Comparison of ENCODE assay signal across 8 mouse cellular contexts in the genomic region with DNA sequence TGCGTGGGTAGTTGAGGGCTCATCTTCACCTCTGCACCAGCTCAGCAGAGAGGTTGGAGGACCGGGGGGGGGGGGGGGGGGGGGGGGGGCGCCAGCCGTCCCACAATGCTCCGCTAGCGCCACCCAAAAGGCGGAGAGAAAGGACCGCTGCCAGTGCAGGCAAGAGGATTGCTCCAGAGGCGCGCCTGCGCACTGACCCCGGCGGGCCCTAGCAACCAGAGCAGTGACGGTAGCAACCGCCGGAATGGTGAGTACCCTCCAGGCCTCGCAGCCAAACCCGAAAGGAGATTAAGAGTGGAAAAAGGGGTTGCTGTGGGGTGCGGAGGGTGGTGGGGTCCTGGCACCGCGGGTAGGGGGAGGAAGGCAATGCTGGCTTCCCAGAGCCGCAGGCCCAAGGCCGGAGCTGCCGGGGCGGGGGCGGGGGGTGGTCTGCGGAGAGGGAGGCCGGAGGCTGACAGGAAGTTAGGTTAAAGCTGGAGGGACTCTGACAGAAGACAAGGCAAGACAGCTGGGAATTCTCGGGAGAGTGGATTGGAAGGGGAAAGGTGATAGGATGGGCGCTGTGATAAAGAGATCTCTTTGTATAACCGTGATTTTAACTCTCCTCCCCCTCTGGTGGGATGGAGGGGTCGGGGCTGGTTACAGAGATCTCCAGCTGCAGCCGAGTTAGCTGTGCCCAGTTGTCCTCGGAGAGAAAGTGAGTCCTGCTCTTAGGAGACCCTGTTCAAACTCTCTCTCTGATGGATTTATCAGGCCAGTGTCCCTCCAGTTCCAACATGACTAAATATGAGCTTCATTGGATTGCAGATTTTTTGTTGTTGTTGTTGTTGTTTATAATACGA. TPM values are rescaled to one million over a fixed set of nuclear protein-coding genes. Genes with fewer than 3 reads are reported as not detected.
DNase-seq lines count a peak whose midpoint lies in the region; ATAC-seq and TF ChIP-seq lines count a peak whose summit lies in the region.

Dnal1 (plus strand) TSS at position 214 of the 842 bp plus-strand sequence.

- H3K27me3 ChIP-seq in heart, embryonic 13.5 days (replicated peaks), result no peaks in the 10 kb centered on the region
- no peaks in the 10 kb centered on the region for H3K27me3 ChIP-seq in kidney, postnatal 0 days (ENCODE audit: insufficient read depth, low read length)
- no peaks in the 10 kb centered on the region for H3K27me3 ChIP-seq in liver, adult 2 months (ENCODE audit: control insufficient read depth, insufficient read depth, low read length)
- H3K27me3 ChIP-seq in myocyte (ENCODE audit: control insufficient read depth, insufficient read depth, insufficient read length), result no peaks in the 10 kb centered on the region

- peak within 1 kb of the TSS; percentile 89 for H3K9ac ChIP-seq in heart, embryonic 13.5 days
- H3K9ac ChIP-seq in kidney, postnatal 0 days (ENCODE audit: low read depth, low read length), result peak within 1 kb of the TSS; percentile 63
- H3K9ac ChIP-seq in liver, adult 2 months (ENCODE audit: low read depth, low read length), result peak within 1 kb of the TSS; percentile 61

- WGBS in heart, embryonic 13.5 days, result 2% methylated on average over 31 of the region's 35 CpGs
- WGBS in kidney, postnatal 0 days, result 3% methylated on average over 31 of the region's 35 CpGs
- WGBS in liver, adult 2 months, result 4% methylated on average over 32 of the region's 35 CpGs

- H3K79me2 ChIP-seq in liver, adult 2 months (ENCODE audit: control insufficient read depth, insufficient read depth, low read length), result no peaks in the 10 kb centered on the region
- H3K79me2 ChIP-seq in myocyte (ENCODE audit: control insufficient read depth, insufficient read depth), result peaks cover 36% of the 10 kb centered on the region

- peak within 1 kb of the TSS; percentile 54 for H3K27ac ChIP-seq in heart, embryonic 13.5 days (replicated peaks)
- H3K27ac ChIP-seq in kidney, postnatal 0 days, result no peak within 1 kb of the TSS
- H3K27ac ChIP-seq in liver, adult 2 months (replicated peaks; ENCODE audit: insufficient read depth, low read depth, low read length), result no peak within 1 kb of the TSS

- no peaks in the 10 kb centered on the region for H3K9me3 ChIP-seq in heart, embryonic 13.5 days
- H3K9me3 ChIP-seq in kidney, postnatal 0 days (replicated peaks; ENCODE audit: low read length), result no peaks in the 10 kb centered on the region

- peak; percentile 93 for DNase-seq in CD4-positive, CD25-positive, alpha-beta regulatory T cell, adult 2 months (ENCODE audit: low read depth, low spot score)
- peak; percentile 71 for DNase-seq in brain, embryonic 18.5 days (ENCODE audit: low read depth, low spot score)
- peak; percentile 96 for DNase-seq in kidney, postnatal 0 days (ENCODE audit: low spot score)
- DNase-seq in liver, adult 2 months (ENCODE audit: extremely low read depth, low read depth, low spot score), result peak; percentile 75
- peak; percentile 74 to 88 for DNase-seq in spleen, postnatal 4 days (ENCODE audit: low spot score in 2 of 2)

- peak within 1 kb of the TSS; percentile 6 for H3ac ChIP-seq in myocyte (ENCODE audit: control insufficient read depth, insufficient read length)

- peak within 1 kb of the TSS; percentile 86 for H3K4me3 ChIP-seq in heart, embryonic 13.5 days
- H3K4me3 ChIP-seq in kidney, postnatal 0 days (replicated peaks; ENCODE audit: low read depth, low read length), result peak within 1 kb of the TSS; percentile 79
- H3K4me3 ChIP-seq in liver, adult 2 months (ENCODE audit: insufficient read depth, low read depth, low read length), result peak within 1 kb of the TSS; percentile 75
- H3K4me3 ChIP-seq in myocyte, result peak within 1 kb of the TSS; percentile 58

- TF ChIP-seq CTCF in kidney, postnatal 0 days (IDR thresholded peaks at IDR 0.05; ENCODE audit: low read depth), result peak; percentile 12; the same call in 1 of the 2 replicates
- no peak for TF ChIP-seq CTCF in liver, adult 2 months (IDR thresholded peaks at IDR 0.05; ENCODE audit: low read depth, low read length)

- peak within 1 kb of the TSS; percentile 84 for H3K4me2 ChIP-seq in heart, embryonic 13.5 days
- peak within 1 kb of the TSS; percentile 86 for H3K4me2 ChIP-seq in kidney, postnatal 0 days (ENCODE audit: low read length)
- peak within 1 kb of the TSS; percentile 87 for H3K4me2 ChIP-seq in myocyte (ENCODE audit: low read depth)

- no peaks in the 10 kb centered on the region for H3K36me3 ChIP-seq in heart, embryonic 13.5 days
- H3K36me3 ChIP-seq in kidney, postnatal 0 days (ENCODE audit: insufficient read depth, low read length), result no peaks in the 10 kb centered on the region
- no peaks in the 10 kb centered on the region for H3K36me3 ChIP-seq in liver, adult 2 months (ENCODE audit: control insufficient read depth, insufficient read depth, low read length)
- H3K36me3 ChIP-seq in myocyte (ENCODE audit: control insufficient read depth, insufficient read depth), result no peaks in the 10 kb centered on the region

- peaks cover 8% of the 10 kb centered on the region for H3K4me1 ChIP-seq in heart, embryonic 13.5 days
- 0 out of 2 replicates have a peak, but pooled peaks cover 8% of the 10 kb centered on the region for H3K4me1 ChIP-seq in kidney, postnatal 0 days (replicated peaks; ENCODE audit: insufficient read depth, low read length)
- peaks cover 2% of the 10 kb centered on the region; the same call in 1 of the 2 replicates for H3K4me1 ChIP-seq in liver, adult 2 months (ENCODE audit: control insufficient read depth, insufficient read depth, low read length)

- ATAC-seq in erythroid progenitor cell, adult 5-6 weeks (replicated peaks; ENCODE audit: low FRiP score, poor library complexity, severe bottlenecking), result peak; percentile 80
- peak; percentile 76; the same call in 1 of the 2 replicates for ATAC-seq in heart, embryonic 13.5 days (ENCODE audit: extremely low read depth, insufficient number of reproducible peaks, low FRiP score, low TSS enrichment)
- ATAC-seq in kidney, postnatal 0 days (replicated peaks; ENCODE audit: low FRiP score, low read depth), result peak; percentile 94

- TF ChIP-seq POLR2A in liver, adult 2 months (IDR thresholded peaks at IDR 0.05; ENCODE audit: extremely low read depth, insufficient read depth, low read length), result no peak
- TF ChIP-seq POLR2A in myocyte (IDR thresholded peaks at IDR 0.05; ENCODE audit: insufficient read length, low read depth), result peak; percentile 58

TF ChIP-seq in myocyte, 11 proteins besides CTCF, POLR2A, EP300 and RAD21:
- TF ChIP-seq MYOD1 (IDR thresholded peaks at IDR 0.05; ENCODE audit: control insufficient read depth in 1 of 3, insufficient read length in 2 of 3, low read depth in 2 of 3) (peak; percentile 85 to 98 (median 94)), TCF3 (IDR thresholded peaks at IDR 0.05; ENCODE audit: insufficient read length, low read depth) (no peak), CEBPB (IDR thresholded peaks at IDR 0.05; ENCODE audit: insufficient read depth, poor library complexity, severe bottlenecking) (no peak), POLR2AphosphoS2 (IDR thresholded peaks at IDR 0.05; ENCODE audit: insufficient read length, low read depth) (no peak), E2F4 (IDR thresholded peaks at IDR 0.05; ENCODE audit: insufficient read depth) (no peak)
TF ChIP-seq in myocyte: peak in this region for 1.

RNA-seq across cellular contexts. Expression of gene Dnal1, which starts in this region (rescaled TPM):
- not detected in 2 replicates for total RNA-seq in erythroid progenitor cell, adult 5-6 weeks (2015; ENCODE audit: low replicate concordance)
- 0.08 and 2.2 TPM in 2 replicates for total RNA-seq in erythroid progenitor cell, adult 5-6 weeks (2017; ENCODE audit: low replicate concordance)
- polyA plus RNA-seq in heart, embryonic 13.5 days (2015; fragmentation: Nextera tagmentation; extraction: Ambion mirVana), result 2.2 and 2.6 TPM in 2 replicates
- polyA plus RNA-seq in kidney, postnatal 0 days (2015; fragmentation: Nextera tagmentation; extraction: Ambion mirVana), result 3.4 TPM in 2 replicates
- total RNA-seq in liver, adult 2 months (2014; rRNA removed), result 0.40 and 0.46 TPM in 2 replicates
- 0.29 and 0.38 TPM in 2 replicates for polyA plus RNA-seq in liver, adult 2 months (2012; rRNA removed)
- 11.4 TPM for polyA plus RNA-seq in myocyte (2012; fragmentation: generic; extraction: Trizol)

Comparison
In these comparisons a context has a peak if more than half of its experiments do, and no peak if none do; other contexts are left out.
1. Peak in DNase-seq, H3K4me3 ChIP-seq and H3K9ac ChIP-seq in liver, adult 2 months; RNA of the gene not detected or under 1 TPM.